Mouse (Mus musculus) hindlimb bud, embryonic 11.5 days (tissue): ENCODE results near the gene Skap1.

Experiments
- DNase-seq: peaks from one replicate; pipeline ENCODE4 v3.0.0-alpha.2; 2012; ENCODE audit warnings: low read depth, low spot score; ENCODE audit errors: extremely low spot score

Gene Skap1

DNA sequence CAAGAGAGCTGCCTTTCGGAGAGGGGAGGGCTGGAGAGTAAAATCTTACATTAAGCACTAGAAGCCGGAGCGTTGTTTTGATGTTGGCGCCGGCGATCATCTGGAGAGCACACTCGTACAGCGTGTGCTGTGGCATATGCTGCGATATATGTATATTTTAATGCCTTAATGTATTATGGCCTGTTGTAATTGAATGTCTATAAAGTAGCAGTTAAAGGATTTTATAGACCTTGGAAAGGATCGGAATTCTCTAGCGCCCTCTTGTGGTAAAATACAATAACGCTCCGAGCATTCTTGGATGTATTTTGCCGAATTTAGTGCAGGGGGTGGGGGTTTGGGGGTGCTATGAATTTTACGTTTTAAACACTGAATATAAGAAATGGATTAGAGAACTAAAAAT, 88.7 kb downstream of the Skap1 start:
- peak; percentile 26 for DNase-seq

DNA sequence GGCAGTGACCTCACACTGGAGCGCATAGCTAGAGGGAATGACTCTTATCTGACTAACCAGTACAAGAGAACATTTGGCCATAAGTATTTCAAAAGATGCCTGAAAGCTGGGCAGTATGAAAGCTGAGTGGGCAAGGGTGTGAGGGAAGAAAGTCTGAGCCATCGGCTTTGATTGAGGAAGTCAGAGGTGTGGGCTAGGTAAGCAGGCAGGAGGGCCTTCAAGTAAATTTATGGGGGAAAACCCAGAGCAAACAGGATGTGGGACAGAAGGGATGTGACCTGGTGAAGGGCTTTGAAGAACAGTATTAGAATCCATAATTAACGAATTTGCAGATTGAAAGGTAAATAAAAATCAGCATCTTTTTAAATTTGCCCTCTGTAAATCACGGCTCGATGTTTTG, 95.8 kb downstream of the Skap1 start:
- DNase-seq, result no peak

DNA sequence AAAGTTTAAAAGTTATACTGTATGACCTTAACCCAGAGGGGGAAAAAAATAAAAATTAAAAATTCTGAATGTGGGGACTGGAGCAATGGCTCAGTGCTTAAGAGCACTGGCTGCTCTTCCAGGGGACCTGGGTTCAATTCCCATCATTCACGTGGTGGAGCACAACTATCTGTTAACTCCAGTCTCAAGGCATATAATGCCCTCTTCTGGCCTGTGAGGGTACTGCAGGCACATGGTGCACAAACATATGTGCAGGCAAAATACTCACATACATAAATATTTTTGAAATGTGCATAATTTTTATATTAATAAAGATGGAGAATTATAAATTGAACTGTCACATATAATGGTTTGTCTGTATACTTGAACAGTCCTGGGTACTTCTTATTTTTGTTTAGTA, 99.7 kb downstream of the Skap1 start:
- no peak for DNase-seq

DNA sequence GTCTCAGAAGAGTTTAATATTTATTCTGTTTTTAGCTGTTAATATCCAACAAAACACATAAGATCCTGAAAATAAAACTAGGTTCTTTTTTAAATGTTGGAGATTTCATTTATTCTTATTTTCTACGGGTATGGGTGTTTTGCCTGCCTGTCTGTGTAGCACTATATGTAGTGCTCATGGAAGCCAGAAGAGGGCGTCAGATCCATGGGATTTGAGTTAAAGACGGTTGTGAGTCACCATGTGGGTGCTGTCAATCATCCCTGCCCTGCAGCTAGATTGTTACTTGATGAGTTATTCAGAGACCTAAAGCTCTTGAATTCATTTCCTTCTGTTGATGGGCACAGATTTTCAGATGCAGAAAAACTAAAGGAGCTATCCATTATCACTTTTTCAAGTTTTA, 108.1 kb downstream of the Skap1 start:
- DNase-seq, result no peak

DNA sequence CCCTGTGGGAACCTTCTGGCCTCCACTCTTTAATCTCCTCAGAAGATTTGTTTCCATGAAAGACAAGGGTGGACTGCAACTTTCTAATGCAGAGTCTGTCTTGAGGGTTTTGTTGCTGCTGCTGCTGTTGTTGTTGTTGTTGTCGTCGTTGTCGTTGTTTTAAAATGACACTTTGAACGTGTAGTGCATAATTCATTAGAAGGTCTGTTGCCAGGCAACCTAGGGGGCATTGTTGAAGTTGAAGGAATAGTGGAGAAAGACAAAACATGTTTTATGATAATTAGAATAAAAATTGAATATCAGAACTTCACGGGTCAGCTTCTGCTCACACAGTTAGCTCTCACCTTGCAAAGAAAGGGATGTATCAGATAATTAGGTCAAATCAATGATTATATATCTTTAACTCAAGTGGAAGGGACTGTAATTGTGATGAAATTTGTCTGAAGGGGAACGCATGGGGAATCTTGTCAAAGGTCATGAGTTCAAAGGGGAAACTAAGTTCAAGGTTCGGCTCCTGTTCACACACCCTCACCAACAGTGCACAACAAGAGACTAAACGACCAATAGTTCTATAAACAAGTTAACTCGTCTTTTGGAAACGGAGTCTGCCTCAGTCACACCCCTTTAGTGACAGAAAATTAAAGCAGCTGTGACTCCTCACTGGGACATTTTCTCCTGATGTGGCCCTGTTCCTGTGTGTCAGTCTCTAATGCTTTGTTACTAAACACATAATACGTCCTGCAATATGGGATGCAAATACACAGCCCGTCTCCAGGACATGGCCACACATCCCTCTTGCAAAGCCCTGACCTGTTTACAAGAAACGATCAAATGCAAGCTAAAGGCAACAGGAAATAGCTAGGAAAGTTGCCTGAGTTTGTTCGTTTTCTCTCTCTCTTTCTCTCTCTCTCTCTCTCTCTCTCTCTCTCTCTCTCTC, 112.4 kb downstream of the Skap1 start:
- DNase-seq, result no peak

DNA sequence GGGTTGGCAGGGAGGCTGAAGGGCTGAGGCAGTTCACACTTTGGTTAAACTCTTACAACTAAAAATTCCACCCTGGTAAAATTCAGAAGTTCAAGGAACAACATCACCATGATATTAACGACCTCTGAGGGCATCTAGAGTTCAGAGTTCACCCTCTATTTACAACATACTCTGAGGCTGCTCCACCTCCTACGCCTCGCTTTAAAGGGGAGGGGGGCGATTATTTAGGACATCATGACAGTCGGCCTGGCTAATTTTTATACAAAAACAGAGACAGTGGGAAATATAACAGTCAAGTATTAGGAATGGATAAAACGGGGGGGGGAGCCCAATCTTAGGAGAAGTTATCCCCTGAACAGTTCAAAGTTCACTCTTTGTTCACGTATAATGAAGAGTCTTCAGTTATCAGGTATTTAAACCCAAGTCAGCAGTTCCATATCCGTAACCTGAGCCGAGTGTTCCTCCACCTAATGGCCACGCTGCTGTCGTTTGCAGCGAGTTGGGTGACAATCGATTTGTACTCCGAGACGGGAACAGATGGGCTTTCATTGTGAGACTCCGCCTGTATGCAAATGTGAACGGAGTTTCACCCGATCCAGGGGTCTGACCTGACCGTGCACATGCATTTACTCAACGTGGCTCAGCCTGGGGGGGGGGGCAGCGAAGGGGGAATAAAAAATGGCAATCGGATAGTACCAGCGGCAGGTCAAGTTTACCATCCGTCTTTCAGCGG, 114.3 kb downstream of the Skap1 start:
- DNase-seq, result no peak

DNA sequence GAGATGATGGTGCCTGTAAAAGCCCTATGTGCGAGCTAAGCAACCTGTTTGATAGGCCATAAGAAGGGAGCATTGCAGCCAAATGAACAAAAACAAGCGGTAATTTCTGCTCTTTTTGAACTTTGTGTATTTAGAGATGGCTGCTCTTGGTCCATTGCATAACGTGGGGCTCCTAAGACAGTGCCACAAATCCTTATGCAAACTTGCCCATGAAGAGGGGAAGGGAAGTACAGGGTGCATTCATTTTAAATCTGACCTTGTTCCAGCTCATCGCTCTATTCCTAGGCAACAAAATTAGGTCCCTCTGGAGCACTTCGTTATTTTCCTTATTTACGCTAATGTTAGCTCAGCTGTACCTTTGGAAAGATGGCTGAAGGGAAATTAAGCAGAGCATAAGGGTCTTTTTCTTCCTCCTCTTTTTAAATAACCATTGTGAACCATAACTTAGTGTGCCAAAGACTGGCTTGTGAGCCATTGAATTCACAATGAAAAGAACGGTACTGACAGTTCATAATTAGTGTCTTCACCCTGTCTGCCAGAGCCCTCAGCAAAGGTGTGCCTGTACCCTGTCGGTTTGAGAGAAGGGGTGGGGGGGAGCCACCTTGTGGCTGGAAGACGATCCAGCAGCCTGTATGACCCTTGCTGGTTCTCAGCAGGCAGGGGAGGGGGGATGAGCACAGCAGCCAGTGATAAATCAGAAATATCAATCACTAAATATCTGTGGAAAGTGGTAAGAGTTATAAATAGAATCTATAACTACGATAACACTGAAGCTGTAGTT, 117.4 kb downstream of the Skap1 start:
- DNase-seq, result no peak

DNA sequence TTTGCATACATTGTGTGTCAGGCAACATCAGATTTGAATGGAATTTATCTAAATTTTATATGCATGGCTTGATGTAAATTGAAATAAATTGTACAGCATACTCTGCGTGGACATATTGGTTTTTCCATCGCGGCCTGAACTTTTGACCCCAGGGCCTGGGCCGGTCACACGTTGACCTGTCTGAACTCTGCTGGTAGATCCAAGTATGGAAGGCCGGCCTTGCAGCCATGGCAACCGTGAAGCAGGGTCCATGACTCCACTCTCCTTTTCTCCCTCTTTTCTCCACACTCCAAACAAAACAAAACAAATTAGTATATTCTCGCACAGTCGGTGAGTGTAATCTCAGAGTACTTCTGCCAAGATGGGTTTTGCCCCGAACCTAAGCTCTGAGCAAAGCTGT, 118.2 kb downstream of the Skap1 start:
- no peak for DNase-seq

DNA sequence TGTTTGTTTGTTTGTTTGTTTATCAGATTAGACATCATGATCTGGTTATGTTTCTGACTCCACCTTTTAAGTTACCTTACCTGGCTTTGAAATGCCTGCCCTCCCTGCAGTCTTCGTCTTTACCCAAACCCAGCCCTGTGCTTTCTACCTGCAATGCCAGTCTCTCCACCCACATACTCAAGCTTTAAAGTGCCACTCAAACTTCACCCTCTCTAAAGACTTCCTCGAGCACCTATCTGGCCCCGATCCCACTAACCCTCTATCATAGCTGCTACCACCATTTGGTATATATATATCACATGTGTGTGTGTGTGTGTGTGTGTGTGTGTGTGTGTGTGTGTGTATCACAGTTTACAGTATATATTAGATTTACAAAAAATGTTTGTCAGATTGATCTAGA, 125.4 kb downstream of the Skap1 start:
- DNase-seq, result no peak

DNA sequence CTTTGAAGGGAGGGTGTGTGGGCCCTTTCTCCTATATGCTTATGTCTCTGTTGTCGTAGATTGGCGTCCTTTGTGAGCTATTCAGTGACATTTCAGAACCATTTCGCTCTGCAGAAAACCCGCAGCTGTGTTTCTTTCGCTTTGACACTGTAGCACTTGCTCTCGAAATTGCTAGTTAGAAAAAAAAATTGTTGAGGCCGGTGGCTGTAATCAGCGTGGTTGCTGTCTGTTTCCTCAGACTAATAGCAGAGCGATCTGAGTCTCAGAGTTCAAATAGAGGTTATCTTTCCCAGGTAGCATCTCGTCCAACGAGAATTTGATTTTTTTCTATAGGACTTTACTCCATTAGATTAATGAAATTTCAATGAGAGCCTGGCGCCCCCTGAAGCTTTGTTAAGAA, 131.5 kb downstream of the Skap1 start:
- DNase-seq, result no peak

DNA sequence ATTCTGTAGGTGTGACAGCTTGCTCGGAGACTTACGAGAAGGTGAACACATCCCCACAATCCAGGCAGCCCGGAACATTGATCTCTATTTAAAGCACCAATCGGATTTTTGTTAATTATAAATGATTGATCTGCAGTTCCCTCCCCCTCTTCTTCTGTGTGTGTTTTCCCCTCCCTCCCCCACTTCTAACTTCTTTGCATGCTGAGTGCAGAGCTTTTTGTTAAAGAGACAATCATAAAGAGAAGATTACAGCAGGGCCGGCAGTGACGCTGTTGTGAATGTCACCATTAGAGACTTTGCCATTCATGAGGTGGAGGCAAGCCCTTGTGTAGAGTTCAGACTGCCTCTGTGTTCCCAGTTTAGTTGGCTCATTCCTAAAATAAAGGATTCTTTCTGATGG, 131.9 kb downstream of the Skap1 start:
- no peak for DNase-seq

DNA sequence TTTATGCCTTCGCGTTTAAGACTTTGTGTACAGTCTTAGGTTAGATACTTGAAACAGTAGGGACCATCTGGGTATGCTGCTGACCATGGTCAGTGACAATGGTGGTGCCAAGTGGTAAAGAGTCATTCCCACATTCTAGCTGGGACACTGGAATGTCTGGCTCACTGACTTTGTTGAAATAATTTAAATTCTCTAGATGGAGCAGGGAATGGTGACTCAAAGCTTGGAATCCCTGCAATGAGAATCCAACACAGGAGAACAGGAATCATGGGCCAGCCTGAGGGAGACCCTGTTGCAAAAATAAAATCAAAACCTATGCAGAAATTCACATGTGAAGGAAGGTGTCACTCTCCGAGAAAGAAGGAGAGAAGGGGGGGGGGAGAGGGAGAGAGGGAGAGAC, 138.4 kb downstream of the Skap1 start:
- no peak for DNase-seq

DNA sequence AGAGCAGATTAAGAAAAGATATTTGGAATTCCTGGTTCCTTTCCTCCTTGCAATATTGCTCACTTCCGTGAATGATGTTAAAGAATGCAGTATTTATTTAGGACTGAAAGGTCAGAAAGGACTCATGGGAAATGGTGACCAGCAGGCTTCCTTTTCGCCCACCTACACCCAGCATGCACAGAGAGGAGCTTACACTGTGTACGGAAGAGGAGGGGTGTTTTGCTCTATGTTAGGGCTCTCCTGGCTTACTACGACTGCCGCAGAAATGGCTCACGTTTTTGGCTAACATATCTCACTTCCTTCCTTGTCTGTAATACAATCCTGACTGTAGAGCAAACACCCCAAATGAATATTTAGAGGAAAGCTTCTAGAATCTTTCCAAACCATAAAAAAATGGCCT, 139.9 kb downstream of the Skap1 start:
- DNase-seq, result no peak

DNA sequence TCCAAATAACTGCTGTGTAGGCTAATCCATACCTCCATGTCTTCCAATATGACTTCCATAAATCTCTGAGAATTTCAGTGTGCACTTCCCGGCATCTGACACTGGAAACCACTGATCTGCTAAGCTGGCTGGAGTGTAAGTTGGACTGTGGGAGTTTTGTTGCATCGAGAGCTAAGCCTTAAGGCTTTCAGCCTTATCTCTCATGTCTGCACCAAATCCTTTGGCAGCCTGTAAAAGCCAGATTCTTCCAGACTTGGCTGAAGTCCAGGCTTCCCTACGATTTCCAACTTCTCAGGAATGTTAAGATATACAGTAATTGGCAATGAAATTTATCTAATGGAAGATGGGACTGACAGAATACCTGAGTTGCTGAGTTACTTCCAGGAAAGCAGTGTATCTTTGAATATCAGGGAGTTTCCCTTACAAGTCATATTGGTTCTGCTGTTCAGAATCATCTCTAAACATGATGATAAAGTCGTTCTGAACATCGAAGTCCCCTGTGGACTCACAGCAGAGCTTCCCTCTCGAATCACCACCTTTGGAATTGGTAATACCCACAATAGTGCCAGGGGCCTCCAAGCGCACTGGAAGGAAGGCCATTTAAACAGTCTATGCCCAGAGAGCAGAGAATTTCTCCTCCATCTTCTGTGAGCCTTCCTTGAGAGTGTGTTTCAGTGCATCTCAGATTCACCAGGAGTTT, 140.5 kb downstream of the Skap1 start:
- DNase-seq, result no peak

DNA sequence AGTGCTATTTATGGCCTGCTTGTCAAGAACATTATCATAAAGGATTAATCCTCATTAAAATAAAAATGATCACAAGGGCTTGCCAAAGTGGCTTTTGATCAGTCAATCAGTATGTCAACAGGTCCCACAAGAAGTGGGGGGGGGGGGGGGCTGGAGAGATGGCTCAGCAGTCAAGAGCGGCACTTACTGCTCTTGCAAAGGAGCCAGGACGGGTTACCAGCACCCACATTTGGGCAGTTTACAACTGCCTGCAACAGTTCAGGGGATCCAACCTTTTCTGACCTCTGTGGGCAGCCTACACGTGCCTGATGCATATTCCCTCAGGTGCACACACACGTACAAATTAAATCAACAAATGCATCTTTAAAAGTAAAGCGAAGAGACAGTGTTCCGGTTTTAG, 141.1 kb downstream of the Skap1 start:
- no peak for DNase-seq

DNA sequence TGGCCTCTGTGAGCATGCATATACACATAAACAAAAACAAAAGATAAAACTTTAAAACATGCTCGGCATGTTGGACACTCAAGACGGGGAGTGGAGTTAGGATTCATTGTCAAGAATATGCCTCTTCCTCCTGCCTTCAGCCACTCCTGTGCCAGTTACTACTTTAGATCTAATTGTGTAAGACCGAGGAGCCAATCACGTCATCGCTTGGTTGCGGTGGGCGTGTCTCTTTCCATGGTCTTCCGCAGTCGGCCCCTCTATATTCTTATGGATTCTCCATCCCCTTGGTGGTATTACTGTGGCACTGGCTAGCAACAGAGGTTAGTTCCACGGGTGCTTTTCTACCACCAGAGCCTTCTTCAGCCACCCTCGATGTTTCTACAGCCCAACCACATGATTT, 148.2 kb downstream of the Skap1 start:
- no peak for DNase-seq

DNA sequence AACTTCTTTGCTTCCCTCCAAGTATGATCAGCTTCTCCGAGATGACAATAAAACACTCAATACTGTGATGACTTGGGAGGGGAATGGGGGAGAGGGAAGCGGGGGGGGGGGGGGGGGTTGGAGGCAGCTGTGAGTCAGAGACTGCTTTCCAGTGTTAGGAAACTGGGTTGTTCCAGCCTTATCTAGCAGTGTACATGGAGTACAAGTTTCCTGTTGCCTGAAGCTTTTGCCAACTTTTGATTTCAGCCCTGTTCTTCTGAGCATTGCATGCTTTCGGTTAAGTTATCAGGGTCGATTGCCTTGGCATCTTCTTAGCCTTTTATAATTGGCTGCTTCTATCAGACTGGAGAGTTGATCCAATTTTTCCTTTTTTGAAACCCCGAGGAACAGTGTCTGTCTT, 152.4 kb downstream of the Skap1 start:
- DNase-seq, result no peak

DNA sequence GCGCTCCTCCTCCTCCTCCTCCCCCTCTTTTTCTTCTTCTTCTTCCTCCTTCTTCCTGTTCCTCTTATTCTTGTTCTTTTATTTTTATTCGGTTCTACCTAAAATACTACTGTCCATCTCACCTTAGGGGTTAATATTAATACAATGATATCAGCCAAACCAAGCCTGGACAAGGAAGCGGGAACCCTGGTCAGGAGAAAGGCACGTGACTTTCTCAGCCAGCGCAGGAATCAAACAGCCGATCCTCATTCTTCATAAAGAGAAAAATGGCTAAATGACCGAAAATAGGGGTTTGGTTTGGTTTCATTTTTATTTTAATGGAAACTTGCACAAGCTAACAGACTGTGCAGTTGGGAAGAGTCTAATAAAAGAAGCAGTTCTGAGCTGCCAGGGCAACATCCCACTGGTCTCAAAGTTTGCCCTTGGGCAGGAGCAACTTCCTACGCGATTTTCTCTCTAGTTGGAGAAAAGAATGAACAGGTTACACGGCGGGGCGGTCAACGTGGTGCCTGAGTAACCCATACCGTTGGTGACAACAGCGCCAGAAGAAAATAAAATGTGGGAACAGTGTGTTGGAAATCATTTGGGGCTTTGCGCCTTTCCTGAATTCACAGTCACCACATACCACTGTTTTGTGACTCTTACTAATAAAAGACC, 154.5 kb downstream of the Skap1 start:
- DNase-seq, result no peak

DNA sequence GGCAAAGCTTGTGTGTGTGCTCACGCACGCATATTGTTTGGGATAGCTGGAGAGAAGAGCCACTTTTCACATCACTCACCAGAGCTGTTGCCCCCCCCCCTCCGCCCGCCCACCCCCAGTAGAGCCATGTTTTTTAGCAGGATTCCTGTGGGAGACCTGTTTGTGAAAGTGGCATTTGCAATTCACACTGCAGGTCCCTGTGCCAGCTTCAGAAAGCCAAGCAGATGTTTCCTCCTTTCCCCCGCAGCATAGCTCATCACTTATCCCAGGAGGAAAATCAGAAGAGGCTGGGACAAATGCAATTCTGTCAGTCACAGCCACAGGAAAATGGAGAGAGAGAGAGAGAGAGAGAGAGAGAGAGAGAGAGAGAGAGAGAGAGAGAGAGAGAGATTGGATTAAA, 155.2 kb downstream of the Skap1 start:
- no peak for DNase-seq

DNA sequence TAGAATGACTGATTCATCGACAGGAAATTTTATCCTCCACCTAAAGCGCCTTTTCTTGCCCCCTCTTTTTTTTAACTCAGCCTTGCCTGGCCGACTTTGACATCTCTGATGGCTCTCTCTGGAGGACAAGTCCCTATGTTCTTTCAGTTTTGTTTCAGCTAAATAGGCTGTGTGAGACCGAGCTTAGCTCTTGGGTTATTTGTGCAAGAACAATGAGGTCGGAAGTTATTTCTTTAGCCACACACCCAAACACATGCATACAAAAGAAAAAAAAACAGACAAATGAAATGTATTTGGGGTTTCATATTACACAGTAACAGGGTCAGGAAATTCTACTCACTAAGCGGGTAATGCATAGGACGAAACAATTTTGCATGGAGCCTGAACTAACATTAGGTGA, 155.6 kb downstream of the Skap1 start:
- no peak for DNase-seq

DNA sequence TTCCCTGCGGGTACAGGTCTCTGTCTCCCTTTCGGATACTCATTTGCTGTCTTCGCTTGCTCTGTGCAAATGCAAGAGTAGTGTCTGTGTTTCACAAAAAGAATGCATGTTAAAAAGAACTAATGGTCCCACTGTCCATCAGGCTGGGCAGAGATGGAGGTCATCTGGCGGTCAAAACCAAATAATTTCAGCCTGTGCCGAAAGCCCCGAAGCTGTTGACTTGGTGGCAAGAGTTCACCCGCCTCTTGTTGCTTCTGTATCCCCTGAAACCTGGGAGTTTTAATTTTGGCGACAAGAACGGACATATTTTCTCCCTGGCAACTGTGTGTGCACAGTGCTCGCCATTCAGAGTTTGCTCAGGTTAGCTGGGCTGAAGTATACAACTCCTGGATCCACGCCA, 156.3 kb downstream of the Skap1 start:
- no peak for DNase-seq
